Mouse (Mus musculus) CD4-positive helper T cell, adult 2 months (primary cell): Measurements from ENCODE around the gene Hydin.
"Not testable (repeated sequence)": the region's sequence is repeated elsewhere in the genome, so short reads cannot be mapped to it uniquely, and the experiment has no call there.

ENCODE experiments used
- DNase-seq: peaks from one replicate; pipeline ENCODE4 v3.0.0-alpha.2; 2012; ENCODE audit warnings: low read depth, missing footprints, low spot score

Hydin gene

GRCm38 (mm10) chr8:110266741-110267140 is at the start of gene Hydin:
Gene Hydin (plus strand): TSS chr8:110266977.
- no peak for DNase-seq

- DNase-seq: no peak
Observed at GRCm38 (mm10) chr8:110217198-110217597, 49.6 kb upstream of the Hydin start.

- peak; percentile 99 for DNase-seq
Observed at GRCm38 (mm10) chr8:110217681-110218131, 49.1 kb upstream of the Hydin start.

- no peak for DNase-seq
Observed at GRCm38 (mm10) chr8:110218511-110218910, 48.3 kb upstream of the Hydin start.

- DNase-seq: no peak
Observed at GRCm38 (mm10) chr8:110220936-110221335, 45.8 kb upstream of the Hydin start.

GRCm38 (mm10) chr8:110230803-110231202 is 36.0 kb upstream of the Hydin start:
- no peak for DNase-seq

GRCm38 (mm10) chr8:110242278-110243177 is 24.2 kb upstream of the Hydin start:
- no peak for DNase-seq

GRCm38 (mm10) chr8:110244566-110244965 is 22.2 kb upstream of the Hydin start:
- no peak for DNase-seq

- no peak for DNase-seq
Observed at GRCm38 (mm10) chr8:110247238-110247637, 19.5 kb upstream of the Hydin start.

GRCm38 (mm10) chr8:110253986-110254385 is 12.8 kb upstream of the Hydin start:
- DNase-seq: no peak

- no peak for DNase-seq
Observed at GRCm38 (mm10) chr8:110265796-110266305, 926 bp upstream of the Hydin start.

- DNase-seq: no peak
Observed at GRCm38 (mm10) chr8:110267268-110267667, 491 bp downstream of the Hydin start.

GRCm38 (mm10) chr8:110270659-110271058 is 3.9 kb downstream of the Hydin start:
- DNase-seq: no peak

GRCm38 (mm10) chr8:110273394-110273793 is 6.6 kb downstream of the Hydin start:
- DNase-seq: no peak

GRCm38 (mm10) chr8:110275465-110276258 is 8.9 kb downstream of the Hydin start:
- no peak for DNase-seq

- no peak for DNase-seq
Observed at GRCm38 (mm10) chr8:110276259-110276560, 9.4 kb downstream of the Hydin start.

GRCm38 (mm10) chr8:110312715-110313114 is 45.9 kb downstream of the Hydin start:
- no peak for DNase-seq

- DNase-seq: no peak
Observed at GRCm38 (mm10) chr8:110315826-110316225, 49.0 kb downstream of the Hydin start.

- no peak for DNase-seq
Observed at GRCm38 (mm10) chr8:110319586-110319985, 52.8 kb downstream of the Hydin start.

GRCm38 (mm10) chr8:110321446-110321845 is 54.7 kb downstream of the Hydin start:
- no peak for DNase-seq

- DNase-seq: no peak
Observed at GRCm38 (mm10) chr8:110323981-110324574, 57.3 kb downstream of the Hydin start.

- not testable (repeated sequence) for DNase-seq
Observed at GRCm38 (mm10) chr8:110327120-110327519, 60.3 kb downstream of the Hydin start.
